Mouse (Mus musculus) limb, embryonic 14.5 days (tissue): ENCODE measurements around the gene Pde4dip. TPM values are rescaled to one million over a fixed set of nuclear protein-coding genes. Genes with fewer than 3 reads are reported as not detected.
A peak's percentile ranks its signal among the peaks of the same experiment; 100 is the strongest.

Experiments
- ATAC-seq: fragments of 200-750 bp; cut with Nextera tagmentation; 2 replicates; pipeline ENCODE4 v1.8.0; 2017; ENCODE audit warnings: low read depth, moderate number of reproducible peaks, moderate TSS enrichment; ENCODE audit not compliant: low FRiP score
- DNase-seq: peaks from one replicate; pipeline ENCODE4 v3.0.0-alpha.2; 2015; ENCODE audit warnings: low spot score
- H3K27ac ChIP-seq: fragments of 300-500 bp; sonication (generic); replicated peaks from 2 replicates; pipeline ENCODE4 v1.5.1; 2014; ENCODE audit warnings: low read depth, mild to moderate bottlenecking, low read length, moderate library complexity, mixed read lengths
- H3K27me3 ChIP-seq: fragments of 300-500 bp; sonication (generic); 2 replicates; pipeline ENCODE4 v1.6.1; 2014; ENCODE audit warnings: low read length, mixed read lengths; ENCODE audit not compliant: control insufficient read depth, insufficient read depth
- H3K36me3 ChIP-seq: fragments of 300-500 bp; sonication (generic); 2 replicates; pipeline ENCODE4 v1.6.1; 2014; ENCODE audit warnings: mild to moderate bottlenecking, low read length, moderate library complexity, mixed read lengths; ENCODE audit not compliant: control insufficient read depth, insufficient read depth
- H3K4me1 ChIP-seq: fragments of 300-500 bp; sonication (generic); 2 replicates; pipeline ENCODE4 v1.6.1; 2014; ENCODE audit warnings: antibody characterized with exemption, low read length, mixed read lengths; ENCODE audit not compliant: control insufficient read depth, insufficient read depth
- H3K4me2 ChIP-seq: fragments of 300-500 bp; sonication (generic); replicated peaks from 2 replicates; pipeline ENCODE4 v1.6.1; 2014; ENCODE audit warnings: low read depth, mild to moderate bottlenecking, low read length, moderate library complexity; ENCODE audit not compliant: severe bottlenecking
- H3K4me3 ChIP-seq: fragments of 300-500 bp; sonication (generic); replicated peaks from 2 replicates; pipeline ENCODE4 v1.5.1; 2014; ENCODE audit warnings: low read length
- H3K9ac ChIP-seq: fragments of 300-500 bp; sonication (generic); 2 replicates; pipeline ENCODE4 v1.6.1; 2014; ENCODE audit warnings: mild to moderate bottlenecking, low read depth, low read length, moderate library complexity; ENCODE audit not compliant: severe bottlenecking
- H3K9me3 ChIP-seq: fragments of 300-500 bp; sonication (generic); 2 replicates; pipeline ENCODE4 v1.6.1; 2016; ENCODE audit warnings: low read length; ENCODE audit not compliant: control insufficient read depth
- POLR2A ChIP-seq: fragments of 200-500 bp; IDR thresholded peaks from 2 replicates; pipeline ENCODE4 v1.8.0; 2012; ENCODE audit warnings: inconsistent platforms, mild to moderate bottlenecking, moderate library complexity, borderline replicate concordance; ENCODE audit not compliant: insufficient read depth, insufficient read length; ENCODE audit errors: extremely low read depth
- WGBS: fragments of 180-500 bp; shearing (Covaris S2); extraction: QIAGEN DNeasy Blood & Tissue Kit; methylation state at CpG from one replicate; pipeline ENCODE4 v1.1.7; 2014; 5-methylcytosine and 5-hydroxymethylcytosine counted together
- polyA plus RNA-seq, 2 experiments: library from polyadenylated mRNA; depleted of rRNA in 1 of 2; stranded (reverse) in 1 of 2; unstranded in 1 of 2; fragments of >200 nt; fragmentation: Nextera tagmentation in 1 of 2; extraction: Ambion mirVana in 1 of 2; gene quantifications; 2 replicates each; pipeline versions ENCODE4 v1.2.1 to v1.2.3; 2012 to 2014

Pde4dip gene
- 33.3 and 37.1 TPM in 2 replicates for polyA plus RNA-seq (2012; rRNA removed)
- polyA plus RNA-seq (2014; fragmentation: Nextera tagmentation; extraction: Ambion mirVana) = 38.5 and 40.3 TPM in 2 replicates

GRCm38 (mm10) chr3:97888168-97888901, at the start of gene Pde4dip:
Gene Pde4dip (minus strand): TSS chr3:97888707.
- H3K27ac ChIP-seq = no peak within 1 kb of the TSS
- H3K9me3 ChIP-seq = no peaks in the 10 kb centered on the region
- DNase-seq = peak; percentile 9
- peak within 1 kb of the TSS; percentile 44 for H3K4me3 ChIP-seq
- no peak for TF ChIP-seq POLR2A
- H3K9ac ChIP-seq = peak within 1 kb of the TSS; percentile 56
- ATAC-seq = no peak
- peaks cover 31% of the 10 kb centered on the region for H3K27me3 ChIP-seq
- no peaks in the 10 kb centered on the region for H3K36me3 ChIP-seq
- peak within 1 kb of the TSS; percentile 86 for H3K4me2 ChIP-seq
- H3K4me1 ChIP-seq = peaks cover 8% of the 10 kb centered on the region; the same call in 1 of the 2 replicates
- 2% methylated on average over 41 of the region's 44 CpGs for WGBS

GRCm38 (mm10) chr3:97937945-97938266, 49.4 kb upstream of the Pde4dip start:
- Histone ChIP-seq H3K4me1 (peaks cover 42% of the 10 kb centered on the region), H3K9me3 (no peaks in the 10 kb centered on the region), H3K4me2 (no peak overlapping the region), H3K27ac (no peak overlapping the region), H3K36me3 (no peaks in the 10 kb centered on the region), H3K9ac (no peak overlapping the region), H3K27me3 (no peaks in the 10 kb centered on the region), H3K4me3 (no peak overlapping the region)
- no peak for TF ChIP-seq POLR2A
- ATAC-seq (no peak), DNase-seq (no peak)
- WGBS = 67% methylated on average over 6 of the region's 6 CpGs

GRCm38 (mm10) chr3:97937068-97937944, 48.8 kb upstream of the Pde4dip start:
- H3K4me3 ChIP-seq = no peak overlapping the region
- DNase-seq (no peak), ATAC-seq (no peak)
- TF ChIP-seq POLR2A = no peak
- H3K27me3 ChIP-seq = no peaks in the 10 kb centered on the region
- no peaks in the 10 kb centered on the region for H3K9me3 ChIP-seq
- H3K4me2 ChIP-seq = no peak overlapping the region
- H3K4me1 ChIP-seq = peaks cover 41% of the 10 kb centered on the region
- no peak overlapping the region for H3K9ac ChIP-seq
- no peak overlapping the region for H3K27ac ChIP-seq
- WGBS = 58% methylated on average over 17 of the region's 17 CpGs
- no peaks in the 10 kb centered on the region for H3K36me3 ChIP-seq

- DNase-seq = no peak
Observed at GRCm38 (mm10) chr3:97934331-97935300, 46.1 kb upstream of the Pde4dip start.

More at GRCm38 (mm10) chr3:97934331-97935300, 46.1 kb upstream of the Pde4dip start:
- H3K9ac ChIP-seq = no peak overlapping the region
- ATAC-seq = no peak
- H3K36me3 ChIP-seq = no peaks in the 10 kb centered on the region
- no peaks in the 10 kb centered on the region for H3K9me3 ChIP-seq
- peaks cover 40% of the 10 kb centered on the region for H3K4me1 ChIP-seq
- no peak overlapping the region for H3K4me3 ChIP-seq
- H3K4me2 ChIP-seq = no peak overlapping the region
- no peak for TF ChIP-seq POLR2A
- no peaks in the 10 kb centered on the region for H3K27me3 ChIP-seq
- no peak overlapping the region for H3K27ac ChIP-seq
- WGBS = 54% methylated on average over 6 of the region's 6 CpGs
